Mouse (Mus musculus): ENCODE data around the gene 4833427G06Rik.

DNA sequence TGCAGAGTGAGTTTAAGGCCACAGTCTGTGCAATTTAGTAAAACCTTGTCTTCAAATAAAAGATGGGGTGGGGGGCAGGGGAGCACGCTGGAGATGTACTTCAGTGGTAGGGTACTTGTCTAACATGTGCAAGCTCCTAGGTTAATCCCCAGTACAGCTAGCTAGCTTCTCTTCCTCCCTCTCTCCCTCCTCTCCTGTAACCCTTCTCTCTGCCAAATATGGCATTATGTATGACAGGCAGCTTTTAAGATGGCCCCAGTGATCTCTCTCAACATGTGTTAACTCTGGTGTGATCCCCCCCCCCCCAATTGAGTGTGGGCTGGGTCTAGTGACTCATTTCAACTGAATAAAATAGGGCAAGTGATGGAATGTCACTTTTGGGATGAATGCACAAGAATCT, 41.6 kb upstream of the 4833427G06Rik start:
- TF ChIP-seq POLR2A (IDR thresholded peaks at IDR 0.05; ENCODE audit: low read depth, low read length): no peak
- TF ChIP-seq CTCF (IDR thresholded peaks at IDR 0.05; ENCODE audit: borderline replicate concordance, insufficient read depth, low read length): no peak

All from embryonic fibroblast, embryonic 13.5 days (primary cell).